Mouse (Mus musculus) frontal cortex, postnatal 10 days (tissue): ENCODE data around the gene Sox18.

Experiments
- DNase-seq, 2 experiments: peaks; one replicate each; pipeline ENCODE4 v3.0.0; 2022; ENCODE audit warnings: low spot score in 2 of 2, mixed read lengths in 1 of 2

Sox18 gene

GRCm38 (mm10) chr2:181680716-181681117, 9.3 kb upstream of the Sox18 start:
- DNase-seq: no peak

- DNase-seq: peak; percentile 61 to 69
Observed at GRCm38 (mm10) chr2:181679951-181680715, 8.7 kb upstream of the Sox18 start, which contains the start of gene Tcea2. TSS of gene Tcea2 (plus strand) at chr2:181680310.

- peak; percentile 59 to 72 for DNase-seq
Observed at GRCm38 (mm10) chr2:181678780-181679179, 7.3 kb upstream of the Sox18 start.

- no peak for DNase-seq
Observed at GRCm38 (mm10) chr2:181677755-181678098, 6.3 kb upstream of the Sox18 start.

GRCm38 (mm10) chr2:181677096-181677754, 5.8 kb upstream of the Sox18 start:
- no peak for DNase-seq

GRCm38 (mm10) chr2:181676424-181676823, 5.0 kb upstream of the Sox18 start:
- no peak for DNase-seq

- peak; percentile 48 to 50 for DNase-seq
Observed at GRCm38 (mm10) chr2:181675454-181675853, 4.0 kb upstream of the Sox18 start.

GRCm38 (mm10) chr2:181674934-181675333, 3.5 kb upstream of the Sox18 start:
- DNase-seq: no peak

- no peak for DNase-seq
Observed at GRCm38 (mm10) chr2:181673501-181673900, 2.1 kb upstream of the Sox18 start.

GRCm38 (mm10) chr2:181671984-181672383, 544 bp upstream of the Sox18 start:
- no peak for DNase-seq

- no peak for DNase-seq
Observed at GRCm38 (mm10) chr2:181670913-181671311, 528 bp downstream of the Sox18 start.

- DNase-seq: no peak
Observed at GRCm38 (mm10) chr2:181670285-181670912, 1.0 kb downstream of the Sox18 start.

- DNase-seq: no peak
Observed at GRCm38 (mm10) chr2:181663298-181663630, 8.2 kb downstream of the Sox18 start.

- DNase-seq: no peak
Observed at GRCm38 (mm10) chr2:181662620-181663297, 8.7 kb downstream of the Sox18 start.

- peak; percentile 71 to 76 for DNase-seq
Observed at GRCm38 (mm10) chr2:181659609-181660055, 11.8 kb downstream of the Sox18 start.

- DNase-seq: no peak
Observed at GRCm38 (mm10) chr2:181658930-181659555, 12.4 kb downstream of the Sox18 start.

GRCm38 (mm10) chr2:181658528-181658927, 12.9 kb downstream of the Sox18 start:
- DNase-seq: no peak

GRCm38 (mm10) chr2:181657441-181657840, 14.0 kb downstream of the Sox18 start:
- no peak for DNase-seq

GRCm38 (mm10) chr2:181656734-181657133, 14.7 kb downstream of the Sox18 start, which contains the start of gene Gm29797:
TSS of gene Gm29797 (plus strand) at chr2:181657034.
- no peak for DNase-seq

- no peak for DNase-seq
Observed at GRCm38 (mm10) chr2:181653523-181653922, 17.9 kb downstream of the Sox18 start.

- DNase-seq: no peak
Observed at GRCm38 (mm10) chr2:181653065-181653464, 18.4 kb downstream of the Sox18 start.

GRCm38 (mm10) chr2:181648926-181649325, 22.5 kb downstream of the Sox18 start:
- no peak for DNase-seq
